Mouse (Mus musculus) thymus, postnatal 4 days (tissue): Measurements from ENCODE around the gene Dbndd2.
A peak's percentile ranks its signal among the peaks of the same experiment; 100 is the strongest.

Experiments used
- DNase-seq: peaks from one replicate; pipeline ENCODE4 v3.0.0; 2021

The Dbndd2 gene

DNA sequence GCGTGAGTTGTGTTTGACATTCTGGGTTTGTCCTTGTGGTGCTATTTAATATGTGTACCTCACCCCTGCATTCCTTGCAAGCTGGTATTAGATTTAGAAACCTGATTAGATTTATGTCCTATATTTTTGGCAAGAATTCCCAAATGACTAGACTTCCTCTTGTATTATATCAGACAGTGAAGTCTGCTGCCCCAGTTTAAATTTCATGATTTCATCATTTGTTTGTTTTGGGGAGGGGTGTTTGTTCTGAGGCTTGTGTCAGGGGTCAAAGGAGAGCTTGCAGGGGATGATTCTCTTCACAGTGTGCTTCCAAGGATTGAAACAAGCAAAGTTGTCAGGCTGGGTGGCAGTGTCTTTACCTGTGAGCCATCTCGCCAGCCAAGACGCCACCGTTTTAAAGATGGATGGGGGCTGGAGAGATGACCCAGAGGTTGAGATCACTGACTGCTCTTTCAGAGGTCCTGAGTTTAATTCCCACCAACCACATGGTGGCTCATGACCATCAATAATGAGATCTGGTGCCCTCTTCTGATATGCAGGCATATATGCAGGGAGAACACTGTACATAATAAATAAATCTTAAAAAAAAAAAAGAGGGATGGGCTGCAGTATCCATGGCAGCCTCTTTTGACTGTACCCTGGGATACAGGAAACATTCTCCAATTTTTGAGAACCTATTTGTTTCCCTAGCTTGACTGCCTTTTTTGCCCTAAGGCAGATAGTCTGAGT lies 19.9 kb downstream of the Dbndd2 start:
- DNase-seq = no peak

DNA sequence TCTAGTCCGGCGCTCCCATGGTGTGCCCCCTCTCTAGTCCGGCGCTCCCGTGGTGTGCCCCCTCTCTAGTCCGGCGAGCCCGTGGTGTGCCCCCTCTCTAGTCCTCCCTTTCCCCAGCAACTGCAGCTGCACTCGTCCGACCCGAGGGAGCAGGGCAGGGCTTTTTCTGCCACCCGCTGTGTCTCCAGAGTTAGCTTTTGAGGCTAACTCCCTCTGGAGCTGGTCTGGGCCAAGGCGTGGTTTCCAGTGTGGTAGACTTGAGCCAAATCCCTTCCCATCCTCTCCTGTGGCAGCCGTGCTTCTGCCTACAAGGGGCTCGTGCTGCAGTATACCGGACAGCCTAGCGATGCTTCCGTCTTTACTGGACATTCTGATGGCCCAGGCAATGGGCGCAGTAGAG lies 21.9 kb downstream of the Dbndd2 start:
- DNase-seq = no peak

DNA sequence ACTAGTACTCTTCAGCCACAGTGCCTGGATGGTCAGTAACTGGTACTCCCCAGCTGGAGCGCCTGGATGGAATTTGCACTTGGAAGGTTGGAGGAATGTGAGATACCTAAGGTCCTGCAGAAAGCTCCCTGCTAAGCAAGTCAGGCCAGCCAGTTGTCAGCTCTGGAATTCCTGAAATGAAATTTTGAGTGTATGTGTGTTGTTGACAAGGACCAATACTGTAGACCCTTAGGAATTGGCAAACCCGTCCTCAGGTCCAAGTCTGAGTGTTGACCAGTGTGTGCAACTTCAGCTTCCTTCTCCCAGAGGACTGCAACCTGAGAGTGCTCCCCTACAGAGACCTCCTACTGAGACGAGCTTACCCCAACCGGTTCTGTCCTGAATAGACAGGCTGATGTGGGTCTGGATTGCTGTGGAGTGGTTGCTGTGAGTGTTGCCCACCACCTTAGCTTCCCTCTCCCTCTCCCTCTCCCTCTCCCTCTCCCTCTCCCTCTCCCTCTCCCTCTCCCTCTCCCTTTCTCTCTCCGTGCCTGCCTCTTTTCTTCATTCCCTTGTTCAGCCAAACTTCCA lies 24.8 kb downstream of the Dbndd2 start:
- DNase-seq = no peak

DNA sequence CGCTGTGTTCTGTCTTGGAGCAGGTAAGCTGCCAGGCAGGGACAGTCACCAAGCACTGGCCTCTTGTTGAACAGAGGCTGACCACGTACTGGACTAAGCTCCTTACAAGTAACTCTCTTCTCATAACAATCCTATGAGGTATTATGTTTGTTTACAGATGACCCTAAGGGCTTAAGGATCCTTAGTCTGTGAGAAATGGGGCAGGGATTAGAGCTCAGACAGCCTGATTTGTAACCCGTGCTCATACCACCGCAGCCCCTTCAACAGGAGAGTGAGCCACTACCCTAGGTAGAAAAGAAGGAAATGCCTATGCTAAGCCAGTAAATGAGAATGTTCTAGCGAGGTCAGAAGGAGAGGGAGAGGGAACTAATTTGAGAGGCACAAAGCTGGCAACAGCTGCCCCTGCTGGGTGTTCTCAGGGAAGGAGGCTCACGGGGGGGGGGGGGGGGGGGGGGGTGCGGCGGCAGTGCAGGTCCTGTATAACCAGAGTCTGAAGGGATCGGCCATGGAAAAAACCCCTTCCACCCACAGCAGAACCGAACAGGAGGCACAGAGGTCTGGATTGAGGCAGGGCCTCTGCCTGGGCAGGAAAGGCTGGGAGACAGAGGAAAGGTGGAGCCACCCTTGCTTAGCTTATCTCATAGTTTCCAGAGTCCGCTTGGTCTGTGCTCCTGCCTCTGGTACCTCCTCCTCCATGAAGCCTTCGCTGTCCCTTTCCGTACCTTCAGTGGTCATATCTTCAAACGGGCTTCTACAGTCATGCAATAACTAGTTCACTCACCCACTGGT lies 26.4 kb downstream of the Dbndd2 start:
- DNase-seq = no peak

GRCm38 (mm10) chr2:164513389-164513788 lies 27.5 kb downstream of the Dbndd2 start:
- no peak for DNase-seq

DNA sequence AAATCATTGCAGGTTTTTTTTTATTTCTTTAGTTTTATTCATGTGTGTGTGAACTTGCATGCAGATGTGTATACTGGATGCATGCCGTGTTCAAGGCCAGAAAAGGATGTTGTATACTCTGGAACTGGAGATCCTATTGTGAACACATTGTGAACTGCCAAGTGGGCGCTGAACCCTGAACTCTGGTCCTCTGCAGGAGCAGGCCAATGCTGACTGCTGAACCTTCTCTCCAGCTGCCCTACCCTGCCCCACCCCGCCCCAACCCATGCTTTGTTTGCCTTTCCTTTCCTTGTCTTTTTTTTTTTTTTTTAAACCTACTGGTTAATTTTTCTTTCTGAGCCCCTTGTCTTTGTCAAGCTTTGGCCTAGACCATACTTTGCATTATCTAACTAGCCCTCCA lies 29.0 kb downstream of the Dbndd2 start:
- no peak for DNase-seq

GRCm38 (mm10) chr2:164515897-164516296 lies 30.0 kb downstream of the Dbndd2 start:
- DNase-seq = no peak

GRCm38 (mm10) chr2:164516592-164516991 lies 30.7 kb downstream of the Dbndd2 start:
- no peak for DNase-seq

- peak; percentile 76 for DNase-seq
Measured at GRCm38 (mm10) chr2:164517485-164518221, 31.7 kb downstream of the Dbndd2 start.

DNA sequence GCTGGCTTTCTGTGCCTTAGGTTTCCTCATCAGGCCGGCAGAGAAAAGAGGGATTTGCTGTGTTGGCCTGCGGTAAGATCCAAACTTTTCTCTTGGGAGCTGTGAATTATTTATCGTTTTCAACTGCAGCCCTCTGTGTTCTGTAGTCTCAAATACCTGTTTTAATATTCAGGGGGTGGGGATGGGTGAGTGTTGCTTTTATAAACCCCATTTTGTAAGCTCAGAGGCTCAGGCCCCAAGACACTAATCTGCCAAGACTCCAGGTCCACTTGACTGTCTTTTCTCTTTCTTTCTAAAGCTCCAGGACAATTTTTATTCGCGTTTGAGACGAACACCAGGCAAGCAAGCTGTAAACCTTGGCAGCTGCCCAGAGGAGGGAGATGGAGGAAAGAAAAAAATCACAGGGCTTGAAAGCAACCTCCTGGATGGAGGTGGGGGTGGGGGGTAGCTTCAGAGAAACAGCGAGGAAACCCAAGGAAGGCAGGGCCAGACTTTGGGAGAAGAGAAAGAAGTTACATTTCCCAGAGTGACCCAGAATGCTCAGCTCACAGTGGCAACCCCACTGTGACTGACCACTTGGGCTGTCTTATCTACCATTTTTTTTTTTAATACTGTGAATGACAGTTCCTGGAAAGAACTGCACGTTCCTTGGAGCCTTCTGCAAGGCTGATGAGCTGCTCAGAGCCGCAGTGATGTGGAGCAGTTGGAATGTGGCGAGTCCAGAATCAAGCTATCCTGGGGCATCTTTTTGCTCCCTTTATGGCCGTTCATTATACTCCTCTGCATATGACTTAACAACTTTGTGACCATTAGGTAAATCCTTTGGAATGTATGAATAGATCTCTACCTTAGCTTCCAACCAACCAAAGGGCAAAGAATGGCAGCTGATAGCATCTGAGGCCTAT lies 32.6 kb downstream of the Dbndd2 start:
- DNase-seq = no peak

- no peak for DNase-seq
Measured at GRCm38 (mm10) chr2:164519171-164519526, 33.2 kb downstream of the Dbndd2 start.

GRCm38 (mm10) chr2:164520782-164521181 lies 34.9 kb downstream of the Dbndd2 start:
- peak; percentile 51 for DNase-seq

- peak; percentile 49 for DNase-seq
Measured at GRCm38 (mm10) chr2:164521841-164522240, 35.9 kb downstream of the Dbndd2 start.

DNA sequence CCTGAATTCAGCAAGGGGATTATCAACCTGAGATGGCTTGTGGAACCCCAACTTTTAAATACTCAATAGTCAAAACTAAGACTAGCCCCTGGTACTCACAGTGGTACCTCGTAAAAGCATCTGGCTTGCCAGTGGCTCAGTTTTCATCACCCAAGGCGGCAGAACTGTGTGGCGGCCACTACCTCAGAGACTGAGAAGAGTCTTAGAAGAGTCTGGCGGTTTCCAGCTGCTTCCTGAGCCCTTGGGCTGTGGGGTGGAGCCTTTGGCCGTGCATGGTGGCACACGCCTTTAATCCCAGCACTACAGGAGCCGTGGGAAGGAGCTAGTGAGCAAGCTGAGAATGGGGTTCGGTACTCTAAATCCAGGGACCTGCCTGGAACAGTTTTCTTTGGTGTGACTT lies 36.4 kb downstream of the Dbndd2 start:
- peak; percentile 24 for DNase-seq

DNA sequence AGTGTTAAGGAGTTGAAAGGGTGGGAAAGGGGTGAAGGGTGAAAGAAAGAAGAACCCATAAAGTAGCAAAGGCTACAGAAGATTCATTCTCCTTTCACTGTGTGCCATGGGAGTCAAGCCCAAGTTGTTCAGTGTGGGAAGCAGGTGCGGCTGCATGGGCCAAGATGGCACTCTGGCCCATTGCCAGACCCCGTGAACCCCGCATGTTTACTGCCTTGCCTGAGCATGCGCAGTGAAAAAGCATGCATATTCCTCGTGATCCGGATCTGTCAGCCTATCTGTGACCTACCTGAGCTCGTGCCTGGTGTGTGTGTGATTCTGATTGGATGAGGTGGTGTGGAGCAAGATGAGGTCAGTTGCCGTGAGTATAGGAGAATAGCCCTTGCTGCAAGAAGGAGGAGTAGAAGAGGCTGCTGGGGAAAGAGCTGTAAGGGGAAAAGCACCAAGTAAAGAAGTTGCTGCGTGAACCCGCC lies 37.4 kb downstream of the Dbndd2 start:
- DNase-seq = no peak

GRCm38 (mm10) chr2:164528557-164528956 lies 42.7 kb downstream of the Dbndd2 start:
- no peak for DNase-seq

GRCm38 (mm10) chr2:164531169-164531568 lies 45.3 kb downstream of the Dbndd2 start:
- DNase-seq = peak; percentile 83

DNA sequence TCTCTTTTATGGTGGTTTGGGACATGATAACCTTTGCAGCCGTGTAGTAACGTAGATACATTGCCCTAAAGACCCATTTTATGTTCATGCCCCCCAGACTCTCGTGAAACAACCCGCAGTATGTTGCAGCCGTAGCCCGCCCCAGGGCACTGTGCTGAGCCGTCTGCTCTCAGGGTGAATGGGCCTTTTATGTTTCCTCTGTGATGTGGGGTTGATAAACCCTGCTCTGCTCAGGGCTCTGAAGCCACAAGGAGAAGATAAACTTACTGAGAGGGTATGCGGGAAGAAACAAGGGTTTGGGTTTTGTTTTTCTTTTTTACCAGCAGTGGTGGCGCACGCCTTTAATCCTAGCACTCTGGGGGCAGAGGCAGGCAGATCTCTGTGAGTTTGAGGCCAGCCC lies 48.4 kb downstream of the Dbndd2 start:
- DNase-seq = peak; percentile 32

DNA sequence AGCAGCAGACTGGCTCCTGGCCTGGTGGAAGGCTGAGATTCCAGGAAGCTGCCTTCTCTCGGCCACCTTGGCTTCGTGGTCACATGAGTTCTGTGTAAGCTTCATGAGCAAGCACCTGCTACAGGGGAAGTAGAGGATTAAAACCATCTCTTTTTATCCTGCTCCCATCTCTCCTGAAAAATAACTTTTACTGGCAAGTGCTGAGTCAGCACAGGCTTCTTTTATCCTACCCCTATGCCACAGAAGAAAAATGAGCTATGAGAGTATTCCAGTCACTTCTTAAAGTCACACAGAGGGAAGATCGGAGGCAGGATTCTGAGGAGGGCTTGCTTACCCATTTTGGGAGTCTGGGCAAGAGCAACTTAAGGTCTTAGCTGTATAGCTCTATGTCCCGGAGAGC lies 51.1 kb downstream of the Dbndd2 start:
- DNase-seq = no peak

DNA sequence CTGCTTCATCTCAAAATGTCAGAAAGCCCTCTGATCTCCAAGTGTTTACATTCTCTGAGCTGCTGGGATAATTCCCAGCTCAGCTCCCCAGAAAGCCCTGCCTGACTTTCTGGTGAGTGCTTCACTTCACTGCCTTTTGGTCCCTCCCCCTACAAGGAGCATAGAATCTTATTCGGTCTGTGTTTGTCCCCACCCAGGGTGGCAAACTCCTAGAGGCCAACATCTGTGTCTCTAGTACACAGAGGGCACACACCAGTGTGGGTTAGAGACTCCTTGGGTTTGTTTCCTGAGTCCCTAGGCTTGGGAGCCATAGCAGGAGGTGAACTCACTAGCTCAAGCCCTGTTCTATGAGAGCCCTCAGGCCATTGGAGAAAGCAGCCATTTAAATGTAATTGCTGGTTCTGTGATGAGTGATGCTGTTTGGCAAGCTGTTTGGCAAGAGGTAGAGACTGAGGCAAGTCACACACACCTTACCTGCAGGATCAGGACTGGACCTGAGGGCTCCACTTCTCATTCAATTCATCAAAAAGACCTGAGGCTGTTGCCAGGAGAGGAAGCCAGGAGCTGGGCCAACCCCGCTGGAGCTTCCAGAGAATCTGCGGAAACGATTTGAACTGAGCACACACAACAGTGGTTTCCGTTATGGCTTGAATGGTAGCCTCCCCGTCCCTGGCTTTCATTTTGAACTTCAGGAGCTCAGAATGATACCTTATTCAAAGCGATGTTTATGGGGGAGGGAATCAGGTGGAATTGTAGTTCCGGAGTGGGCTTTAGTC lies 54.9 kb downstream of the Dbndd2 start:
- DNase-seq = no peak

GRCm38 (mm10) chr2:164542132-164542531 lies 56.2 kb downstream of the Dbndd2 start:
- DNase-seq = no peak
